Mouse (Mus musculus) spleen, adult 18-20 months (tissue): ENCODE results near the gene Smarcd3.

Source experiments
- DNase-seq, 2 experiments: peaks; one replicate each; pipeline ENCODE4 v3.0.0; 2022; ENCODE audit warnings: mixed read lengths in 2 of 2

Gene Smarcd3

DNA sequence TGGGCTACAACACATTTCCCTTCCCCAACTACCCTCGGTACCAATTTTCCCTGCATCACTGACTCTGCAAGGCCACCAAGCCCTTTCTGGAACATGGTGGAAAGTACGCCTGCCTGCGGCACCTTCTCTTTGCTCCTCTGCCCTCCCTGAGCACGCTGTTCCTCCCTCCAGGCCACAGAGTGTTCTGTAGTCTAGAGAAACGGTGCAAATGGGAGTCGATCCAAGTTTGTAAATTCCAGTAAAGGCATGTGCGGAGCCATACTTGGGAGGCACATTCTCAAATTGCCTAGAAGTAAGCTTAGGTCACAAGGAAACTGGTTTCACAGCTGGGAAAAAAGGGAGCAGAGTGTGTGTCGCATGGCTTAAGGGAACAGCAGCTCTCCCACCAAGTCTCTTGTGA, 4.1 kb downstream of the Smarcd3 start:
- no peak for DNase-seq

DNA sequence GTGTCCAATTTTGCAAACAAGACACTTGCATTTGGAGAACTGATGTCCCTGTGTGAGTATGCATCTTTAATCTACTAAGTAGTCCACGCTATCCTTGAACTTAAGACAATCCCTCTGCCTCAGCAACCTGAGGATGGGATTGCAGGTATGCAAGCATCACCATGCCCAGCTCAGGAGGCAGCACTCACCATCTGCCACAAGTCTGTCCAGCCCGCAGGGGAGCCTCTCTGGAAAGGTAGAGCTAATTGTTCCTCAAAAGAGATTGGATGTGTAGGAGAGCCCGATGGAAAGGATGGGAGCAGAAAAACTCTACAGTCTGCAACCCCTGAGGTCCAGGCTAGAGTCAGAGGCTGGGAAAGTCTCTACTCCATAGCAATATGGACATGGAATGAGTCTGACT, 5.3 kb downstream of the Smarcd3 start:
- DNase-seq: no peak

DNA sequence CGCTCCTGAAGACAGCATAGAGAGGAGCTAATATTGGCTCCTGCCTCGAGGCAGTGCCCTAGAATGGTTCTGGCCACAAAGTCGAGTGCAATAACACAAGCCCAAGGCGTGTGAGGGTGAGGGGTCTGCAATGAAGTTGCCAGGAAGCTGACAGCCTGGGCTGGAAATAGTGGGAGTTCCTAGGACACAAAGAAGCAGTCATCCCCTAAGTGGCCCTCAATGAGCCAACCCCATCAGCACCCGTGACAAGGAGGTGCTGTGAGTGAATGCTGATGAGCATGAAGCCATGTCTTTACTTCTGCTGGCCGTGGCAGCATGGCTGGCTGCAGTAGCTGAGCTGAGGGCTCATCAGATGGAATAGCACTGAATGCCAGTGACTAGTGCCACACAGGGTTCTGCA, 9.1 kb downstream of the Smarcd3 start:
- DNase-seq: no peak

DNA sequence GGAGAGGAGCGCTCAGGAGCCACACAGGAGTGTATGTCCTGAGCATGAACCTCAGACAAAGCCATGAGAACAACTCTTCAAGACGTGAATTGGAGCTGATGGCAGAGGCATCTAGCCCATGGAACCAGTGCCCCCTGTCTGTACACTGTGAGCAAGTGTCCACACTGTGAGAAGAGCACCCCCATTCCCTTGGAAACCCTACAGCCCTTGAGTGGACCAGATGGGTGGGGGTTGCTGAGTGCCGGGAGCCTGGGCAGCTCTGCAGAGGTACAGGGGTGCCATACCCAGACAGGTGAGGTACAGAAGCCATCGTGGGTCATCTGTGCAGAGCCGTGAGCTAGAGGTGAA, 11.9 kb downstream of the Smarcd3 start:
- no peak for DNase-seq

DNA sequence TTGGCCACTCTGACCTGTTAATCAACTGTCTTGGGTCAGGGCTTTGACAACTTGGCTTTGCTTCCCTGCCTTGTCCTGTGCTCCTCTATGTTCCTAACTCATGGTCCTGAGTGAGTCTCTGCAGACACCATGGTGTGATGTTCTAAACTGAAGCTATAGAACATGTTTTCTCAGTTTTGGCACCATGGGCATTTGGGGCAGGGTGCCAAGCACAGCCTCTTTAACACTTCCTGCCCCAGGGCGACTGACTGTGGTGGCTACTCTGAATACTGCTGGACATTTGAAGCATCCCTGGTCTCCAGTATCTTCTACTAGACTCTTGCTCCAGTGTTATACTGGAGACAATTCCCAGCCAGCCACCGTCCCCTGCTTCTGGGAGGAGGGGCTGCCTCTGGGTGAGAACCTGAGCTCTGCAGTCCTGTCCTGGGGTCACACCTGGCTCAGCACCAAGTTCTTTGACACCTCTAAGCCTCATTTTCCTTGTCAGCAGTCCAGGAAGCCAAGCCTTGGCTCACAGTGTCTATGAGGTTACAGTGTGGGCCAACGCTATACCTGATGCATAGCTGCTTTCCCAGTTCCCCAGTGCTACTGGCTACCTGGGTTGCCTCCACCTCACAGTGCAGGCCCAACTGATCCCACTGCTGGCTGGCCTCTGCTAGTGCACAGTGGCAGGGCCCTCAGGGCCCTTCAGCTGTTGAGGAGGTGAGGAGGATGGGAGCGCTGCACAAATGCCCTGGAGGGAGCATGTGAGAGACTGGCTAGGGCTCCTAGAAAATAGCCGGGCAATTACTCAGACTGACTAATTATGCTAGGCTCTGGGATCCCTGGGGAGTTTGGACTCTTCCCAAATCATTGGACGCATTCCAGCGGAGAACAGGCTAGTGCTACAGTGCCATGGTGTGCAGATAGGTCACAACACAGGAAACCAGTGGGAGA, 12.6 kb downstream of the Smarcd3 start:
- DNase-seq: no peak

DNA sequence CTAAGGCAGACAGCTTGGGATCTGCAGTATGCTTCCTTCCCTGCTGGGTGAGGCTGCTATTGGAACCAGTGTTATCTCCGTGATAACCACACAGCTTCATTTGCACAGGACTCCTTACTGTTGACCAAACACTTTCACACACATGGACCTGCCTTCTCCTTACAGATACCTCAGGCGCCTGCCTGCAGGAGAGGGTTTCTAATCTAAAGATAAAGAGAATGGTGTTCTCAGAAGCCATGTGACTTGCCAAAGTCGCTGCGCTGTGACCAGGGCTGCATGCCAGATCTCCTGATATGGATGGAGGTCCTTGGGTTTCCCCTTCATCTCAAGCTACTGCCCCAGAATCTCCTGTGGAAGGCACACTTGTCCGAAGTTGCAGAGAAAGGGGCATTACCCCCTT, 14.8 kb downstream of the Smarcd3 start:
- no peak for DNase-seq

DNA sequence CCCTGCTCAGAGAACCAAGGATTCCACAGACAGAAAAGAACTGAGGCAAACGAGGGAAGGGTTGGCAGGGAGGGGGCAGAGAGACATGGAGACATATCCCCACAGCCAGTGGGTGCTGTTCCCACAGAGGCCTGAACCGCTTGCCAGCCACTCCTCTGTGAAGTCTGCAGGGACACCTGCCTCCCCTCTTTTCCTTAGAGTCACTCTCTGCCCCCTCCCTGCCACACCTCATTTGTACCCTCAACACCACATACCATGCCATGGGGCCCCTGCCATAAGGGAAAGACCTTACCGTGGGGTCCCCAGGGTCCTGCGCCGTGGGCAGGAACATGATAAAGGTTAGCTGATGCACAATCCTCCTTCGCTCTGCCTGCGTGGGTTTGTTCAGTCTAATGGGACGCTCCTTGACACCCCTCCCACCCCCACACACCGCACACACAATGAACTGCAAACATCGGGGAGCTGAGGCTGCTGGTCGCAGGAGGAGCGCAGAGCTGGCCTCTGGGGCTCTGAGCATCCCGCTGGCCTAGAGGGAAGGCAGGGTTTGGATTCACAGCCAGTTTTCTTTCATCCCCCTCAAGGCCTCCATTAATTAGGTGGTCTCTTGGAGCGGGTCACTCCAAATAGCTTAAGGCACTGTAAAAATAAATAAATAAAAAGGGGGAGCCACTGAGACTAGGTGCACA, 18.1 kb downstream of the Smarcd3 start:
- no peak for DNase-seq

DNA sequence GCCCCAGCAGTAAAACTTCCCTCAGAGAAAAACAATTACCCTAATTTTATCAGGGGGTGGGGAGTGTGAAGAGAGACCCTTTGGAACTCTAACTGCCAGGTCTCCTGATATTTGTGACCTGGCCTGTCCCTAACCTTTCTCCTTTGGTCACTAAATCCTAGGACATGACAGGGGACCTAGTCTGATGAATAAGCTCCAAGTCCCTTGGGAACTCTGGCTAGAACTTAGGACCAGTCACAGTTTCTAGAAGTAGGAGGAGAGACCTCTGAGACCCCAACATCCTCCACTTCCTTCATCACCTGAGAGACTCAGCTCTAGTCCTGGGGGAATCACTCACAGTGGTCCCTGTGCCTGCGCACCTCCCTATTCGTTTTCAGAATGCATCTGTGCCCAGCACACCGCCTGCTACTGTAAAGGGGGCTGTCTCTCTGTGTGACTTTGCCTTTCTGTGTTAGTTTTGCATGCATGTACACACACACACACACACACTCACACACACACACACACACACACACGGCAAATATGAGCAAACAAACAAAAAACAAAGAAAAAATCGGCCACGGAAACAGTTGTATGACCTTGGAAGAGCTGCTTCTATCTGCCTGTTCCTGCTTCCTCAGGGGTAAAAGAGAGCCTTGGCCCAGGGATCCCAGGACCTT, 18.8 kb downstream of the Smarcd3 start:
- DNase-seq: no peak

DNA sequence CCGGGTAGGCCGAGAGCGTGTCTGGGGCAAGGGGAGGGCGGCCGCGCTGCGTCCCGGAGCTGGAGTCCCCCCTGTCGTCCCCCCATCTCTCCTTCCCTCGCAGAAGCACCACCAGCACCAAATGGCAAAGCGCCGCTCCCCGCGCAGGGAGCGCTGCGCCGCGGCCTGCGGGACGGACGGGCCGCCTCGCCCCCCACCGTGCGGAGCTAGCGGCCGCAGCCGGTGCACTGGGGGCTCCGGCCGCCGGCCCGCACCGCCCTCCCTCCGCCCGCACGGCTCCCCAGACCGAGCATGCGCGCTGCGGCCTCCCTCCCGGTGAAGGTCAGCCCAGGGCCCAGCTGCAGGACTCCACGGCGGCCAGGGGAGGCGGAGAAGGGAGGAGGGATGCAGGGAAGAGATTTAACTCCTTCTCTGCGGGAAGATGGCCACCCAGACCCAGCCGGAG, 19.5 kb downstream of the Smarcd3 start:
- no peak for DNase-seq

DNA sequence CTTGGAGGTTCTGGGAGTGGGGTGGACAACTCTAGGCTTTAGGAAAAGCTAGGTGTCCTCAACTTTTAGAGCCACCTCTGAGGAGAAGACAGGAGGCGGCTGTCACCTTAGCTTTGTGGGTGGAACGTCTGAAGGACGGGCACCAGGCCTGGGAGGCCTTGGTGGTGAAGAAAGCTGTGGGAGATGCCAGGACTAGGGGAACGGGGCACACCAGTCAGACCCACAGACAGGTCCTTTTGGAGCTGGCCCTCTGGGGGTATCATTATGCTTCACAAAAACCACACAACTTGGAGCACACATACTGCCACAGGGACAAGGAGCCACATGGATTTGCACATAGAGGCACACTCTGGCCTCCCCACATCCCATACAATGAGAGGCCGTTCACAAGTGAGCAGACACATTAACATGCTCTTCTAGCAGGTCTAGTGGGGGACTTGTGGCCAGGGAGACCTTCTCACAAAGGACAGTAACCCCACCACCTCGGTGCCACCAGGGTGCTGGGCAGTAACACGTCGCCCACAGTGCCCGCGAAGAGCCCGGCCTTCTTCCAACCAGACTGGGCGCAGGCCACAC, 20.0 kb downstream of the Smarcd3 start:
- no peak for DNase-seq

DNA sequence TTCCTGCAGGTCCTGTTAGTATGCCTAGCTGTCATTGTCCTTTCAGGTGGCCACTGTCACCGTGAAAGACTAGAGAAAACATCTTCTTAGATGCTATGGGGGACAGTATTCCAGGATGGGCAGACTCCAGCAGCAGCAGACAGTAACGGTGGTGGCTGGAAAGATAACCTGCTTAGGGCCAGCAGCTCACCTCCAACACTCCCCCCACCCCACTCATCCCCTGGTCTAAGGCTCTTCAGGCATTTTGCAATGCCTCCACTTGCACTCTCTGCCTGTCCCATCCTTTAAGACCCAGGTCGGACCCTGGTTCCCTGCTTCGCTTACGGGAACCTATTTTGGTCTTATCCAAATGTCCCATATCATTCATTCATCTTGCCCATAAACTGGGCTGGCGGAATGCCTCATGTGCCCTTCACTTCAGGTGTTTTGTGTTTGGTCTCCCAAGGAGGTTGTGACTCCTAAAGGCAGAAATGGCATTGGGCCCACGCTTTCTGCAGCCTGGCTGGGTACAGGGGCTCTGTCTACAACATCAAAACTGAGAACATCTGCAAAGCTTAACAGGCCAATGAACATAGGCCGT, 20.7 kb downstream of the Smarcd3 start:
- DNase-seq: no peak

DNA sequence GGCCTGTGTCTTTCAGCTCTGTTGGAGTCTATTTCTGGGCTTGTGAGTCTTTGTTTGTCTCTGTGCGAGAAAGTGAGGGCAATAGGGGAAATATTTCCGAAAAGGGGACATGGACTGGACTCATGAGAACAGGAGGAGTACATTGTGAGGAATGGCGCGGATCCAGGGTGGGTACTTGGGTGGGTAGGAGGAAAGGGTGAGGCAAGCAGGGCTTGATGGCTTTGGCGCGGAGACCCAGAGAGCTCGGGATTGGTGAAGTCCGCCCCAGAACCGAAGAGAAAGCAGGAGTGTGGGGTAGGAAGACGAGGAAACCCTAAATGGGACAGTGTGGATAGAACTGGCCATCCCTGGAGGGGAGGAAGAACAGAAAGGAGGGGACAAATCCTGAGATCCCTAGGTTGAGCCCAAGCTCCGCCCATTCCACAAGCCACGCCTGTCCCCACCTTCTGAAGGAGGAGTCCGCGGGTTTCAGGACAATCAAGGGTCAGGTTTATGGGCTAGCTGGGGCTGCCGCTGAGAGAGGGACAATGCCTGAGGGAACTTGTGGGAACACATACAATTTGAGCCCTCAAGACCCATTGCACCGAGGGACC, 21.4 kb downstream of the Smarcd3 start:
- DNase-seq: peak in 1 of 2 experiments; percentile 45

DNA sequence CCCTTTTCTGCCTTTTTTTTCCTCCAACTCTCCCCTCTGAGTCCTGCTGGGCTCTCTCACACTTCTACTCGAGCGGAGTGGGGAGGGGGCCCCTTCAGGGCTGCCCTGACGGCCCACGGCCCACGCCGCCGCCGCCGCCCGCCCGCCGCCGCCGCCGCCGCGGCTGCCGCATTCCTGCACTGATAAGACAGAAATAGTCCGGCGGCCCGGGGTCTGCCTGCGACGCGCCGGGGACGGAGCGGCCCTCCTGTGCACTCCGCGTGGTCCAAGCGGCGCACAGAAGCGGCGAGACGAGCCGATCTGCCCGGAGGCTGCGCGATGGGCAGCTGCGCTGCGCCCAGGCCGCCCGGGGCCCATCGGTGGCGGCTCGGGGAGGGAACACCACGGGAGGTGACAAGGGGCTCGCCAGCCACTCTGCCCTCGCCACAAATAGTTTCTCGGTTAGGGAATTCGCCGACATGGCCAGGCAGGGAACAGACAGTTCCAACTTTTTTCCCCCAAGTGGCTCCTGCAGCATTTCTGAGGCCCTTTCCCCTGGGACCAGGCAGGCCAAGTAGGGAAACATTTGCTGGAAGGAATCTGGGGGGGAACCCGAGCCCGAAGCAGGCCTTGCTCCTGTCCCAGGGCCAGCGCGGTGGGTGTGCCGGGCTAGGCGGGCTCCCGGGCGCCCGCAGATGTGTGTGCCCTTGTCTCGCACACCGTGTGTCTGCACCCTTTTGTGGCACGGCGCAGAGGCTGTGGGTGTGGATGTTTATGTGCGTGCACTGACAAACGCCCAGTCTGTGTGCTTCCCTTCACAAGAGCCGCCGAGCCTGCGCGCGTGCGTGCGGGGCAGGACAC, 22.1 kb downstream of the Smarcd3 start:
- no peak for DNase-seq

DNA sequence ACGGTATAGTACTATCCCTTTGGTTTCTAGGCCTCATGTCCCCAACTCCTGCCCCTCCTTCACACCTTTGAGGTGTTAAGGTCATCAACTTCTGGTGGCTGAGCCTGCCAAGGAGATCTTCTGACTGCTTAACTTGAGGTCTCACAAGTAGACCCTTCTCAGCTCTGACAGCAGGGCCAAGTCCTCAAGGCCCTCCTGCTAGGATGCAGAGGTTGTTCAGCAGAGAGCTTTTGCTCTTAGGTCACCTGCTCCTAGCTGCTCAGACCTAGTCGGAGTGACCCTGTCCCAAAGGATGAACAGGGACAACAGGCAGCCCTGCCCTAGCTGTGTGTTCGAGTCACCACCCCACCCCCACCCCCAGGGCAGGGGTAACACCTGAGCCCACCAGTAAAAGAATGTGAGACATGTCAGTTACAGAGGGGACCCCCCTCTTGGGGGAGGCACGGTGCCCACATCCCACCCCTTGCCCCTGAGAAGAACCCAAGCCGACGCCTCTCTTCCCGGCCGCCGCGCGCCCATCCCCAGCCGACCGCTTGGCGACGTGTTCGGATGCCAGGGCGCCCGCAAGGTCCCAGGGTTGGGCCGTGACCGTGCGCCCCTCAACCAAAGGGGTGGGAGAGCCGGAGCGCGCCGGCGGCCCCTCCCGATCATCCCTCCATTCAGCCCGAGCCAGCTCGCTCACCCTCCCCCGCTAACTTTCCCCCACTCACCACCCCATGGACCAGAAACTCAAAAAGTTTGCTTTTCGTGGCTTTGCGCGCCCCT, 23.0 kb downstream of the Smarcd3 start:
- no peak for DNase-seq

DNA sequence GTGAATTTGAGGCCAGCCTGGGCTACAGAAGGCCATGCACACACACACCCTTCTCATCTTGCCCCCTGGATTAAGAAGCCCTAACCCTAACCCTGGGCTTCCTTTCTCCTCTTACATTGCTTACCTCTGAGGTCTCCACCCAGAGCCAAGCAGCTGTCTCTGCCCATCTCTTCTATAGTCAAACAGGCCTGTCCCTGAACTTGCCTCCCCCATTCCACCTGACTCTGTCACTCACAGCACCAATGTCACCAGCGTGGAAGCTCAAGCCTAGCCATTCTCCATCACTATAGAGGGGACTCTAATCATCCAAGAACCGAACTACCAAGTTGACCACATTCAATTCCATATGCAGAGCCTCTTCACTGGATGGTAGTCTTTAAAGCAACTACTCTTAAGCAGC, 24.0 kb downstream of the Smarcd3 start:
- no peak for DNase-seq

DNA sequence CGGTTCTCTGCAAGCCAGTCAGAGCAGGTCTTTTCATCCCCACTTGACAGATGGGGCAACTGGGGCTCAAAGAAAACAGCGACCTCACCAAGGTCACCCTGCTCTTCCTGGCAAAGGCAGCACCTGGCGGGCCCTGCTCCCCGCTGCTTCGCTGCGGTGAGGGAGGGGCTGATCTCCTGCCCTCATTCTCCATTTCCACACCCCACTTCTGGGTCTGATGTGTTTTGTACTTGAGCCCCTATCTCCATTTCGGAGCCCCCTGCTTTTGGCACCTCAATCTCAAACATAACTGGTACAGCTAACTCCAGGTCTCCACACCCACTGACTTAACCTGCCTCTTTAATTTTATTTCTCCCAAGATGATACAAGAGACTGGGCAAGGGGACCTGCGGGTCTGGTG, 25.1 kb downstream of the Smarcd3 start:
- no peak for DNase-seq

DNA sequence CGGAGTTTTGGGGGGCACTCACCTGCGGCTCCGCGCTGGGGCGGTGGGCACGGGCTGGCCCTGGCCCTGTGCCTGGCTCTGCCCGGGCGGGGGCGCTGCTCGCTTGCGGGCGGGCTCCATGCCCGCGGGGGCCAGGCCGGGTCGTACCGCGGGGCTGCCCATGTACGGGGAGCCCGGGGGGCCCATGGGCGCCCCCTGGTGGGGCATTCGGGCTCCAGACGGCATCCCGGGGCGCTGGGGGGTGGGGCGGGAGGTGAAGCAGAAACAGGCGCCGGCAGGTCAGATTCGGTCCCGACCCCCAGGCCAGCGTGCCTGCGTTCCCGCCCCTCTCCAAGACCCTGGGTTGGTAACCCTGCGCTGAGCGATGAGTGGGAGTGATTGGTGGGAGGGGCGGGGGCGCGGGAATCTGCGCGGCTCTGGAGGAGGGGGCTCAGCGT, 25.6 kb downstream of the Smarcd3 start:
- peak; percentile 49 to 68 for DNase-seq

DNA sequence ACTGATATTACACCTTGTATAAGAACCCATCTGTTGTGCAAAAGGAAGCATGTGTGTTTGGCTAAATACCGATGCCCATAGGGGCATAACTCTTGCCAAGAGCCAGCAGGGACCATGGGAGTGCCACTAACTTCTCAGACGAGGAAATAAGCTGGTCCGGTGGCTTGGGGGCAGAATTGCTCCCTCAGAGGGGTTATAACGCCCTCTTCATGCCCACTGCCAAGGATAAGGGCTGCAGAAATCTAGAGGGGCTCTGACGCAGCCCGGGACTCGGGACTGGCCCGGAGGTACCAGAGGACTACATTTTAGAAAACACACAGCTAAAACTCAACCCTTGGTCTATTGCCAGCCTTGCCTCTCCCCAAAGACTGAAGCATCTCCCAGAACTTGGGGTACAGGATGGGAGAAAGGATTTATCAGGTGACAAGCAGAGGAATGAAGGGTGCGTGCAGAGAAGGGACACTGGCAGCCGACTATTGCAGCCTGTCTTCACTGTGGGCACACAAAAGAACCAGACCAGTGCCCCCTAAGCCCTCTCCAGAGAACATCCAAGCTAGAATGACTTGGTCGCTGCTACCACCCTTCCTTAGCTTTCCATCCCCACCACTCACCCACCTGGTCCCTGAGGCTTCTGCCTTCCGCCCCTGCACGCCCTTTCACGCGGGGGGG, 26.2 kb downstream of the Smarcd3 start:
- DNase-seq: no peak

DNA sequence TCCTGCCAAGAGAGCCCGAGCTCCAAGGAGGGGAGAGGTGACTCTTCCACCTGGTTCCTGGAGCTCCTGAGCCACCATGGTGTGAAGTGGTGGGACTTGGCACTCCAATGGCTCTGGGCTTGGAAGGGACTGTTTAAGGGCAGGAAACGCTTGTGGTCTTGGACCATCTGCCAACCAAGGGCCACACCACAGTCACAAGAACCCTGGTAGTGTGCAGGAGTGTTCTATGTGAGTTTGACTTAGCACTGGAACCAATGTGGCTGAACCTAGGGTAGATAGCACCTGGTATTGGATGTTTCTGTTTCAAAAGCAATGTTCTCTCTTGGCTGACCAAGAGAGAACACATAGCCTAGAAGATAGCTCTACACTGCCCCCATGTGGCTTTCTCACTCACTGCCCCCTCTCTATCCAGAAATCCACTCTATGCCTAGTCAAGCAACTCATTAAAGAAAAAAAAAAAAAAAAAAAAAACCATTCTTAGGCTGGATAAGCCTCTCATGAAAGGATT, 26.9 kb downstream of the Smarcd3 start:
- peak; percentile 43 to 73 for DNase-seq
